25 mouse cellular contexts compared by ENCODE assay signal in the genomic region with DNA sequence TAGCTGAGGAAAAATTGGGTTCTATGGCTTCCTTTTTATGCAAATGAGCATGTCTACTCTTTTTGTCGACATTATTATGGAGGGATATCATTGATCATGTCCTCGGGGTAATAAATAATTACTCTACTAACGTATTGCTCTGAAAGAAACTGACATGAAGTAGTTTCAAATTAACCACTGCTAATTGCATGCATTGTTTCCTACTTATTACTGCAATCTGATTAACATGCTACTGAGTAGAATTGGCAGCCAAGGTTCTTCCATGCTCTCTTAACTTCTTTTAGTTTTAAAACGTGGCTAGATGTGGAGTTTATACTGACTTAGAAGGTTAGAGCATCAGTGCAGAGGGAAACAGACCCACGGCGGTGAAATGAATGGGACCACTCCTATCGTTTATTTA.
"Had no signal": no experiment of that assay in that cellular context is flagged by ENCODE, and none has a peak within 500 bp of the region (broad histone marks: within the 10 kb centered on the region; RNA-seq: fewer than 3 reads in every experiment).

No protein-coding gene starts in this region.

- DNase-seq: gastrocnemius, postnatal 14 days; gastrocnemius, postnatal 36 days; heart, adult 18-20 months; heart, postnatal 14 days; heart, postnatal 36 days; kidney, adult 11 months; kidney, adult 2 months; kidney, adult 9 months; kidney, postnatal 25 days; kidney, postnatal 4 days; left cerebral cortex, postnatal 4 days had no signal

- H3K27me3 ChIP-seq: heart, embryonic 12.5 days; hindbrain, embryonic 13.5 days; hindbrain, embryonic 15.5 days; kidney, embryonic 15.5 days; limb, embryonic 13.5 days; limb, embryonic 15.5 days; liver, embryonic 12.5 days had no signal

- H3K36me3 ChIP-seq: heart, embryonic 10.5 days; heart, embryonic 12.5 days; hindbrain, embryonic 13.5 days; hindbrain, embryonic 15.5 days; kidney, embryonic 15.5 days; limb, embryonic 13.5 days; limb, embryonic 15.5 days; liver, embryonic 12.5 days had no signal

- H3K9ac ChIP-seq: heart, embryonic 12.5 days; hindbrain, embryonic 13.5 days; hindbrain, embryonic 15.5 days; kidney, embryonic 15.5 days; limb, embryonic 13.5 days; limb, embryonic 15.5 days; liver, embryonic 12.5 days; liver, embryonic 14.5 days had no signal

- H3K4me3 ChIP-seq: heart, embryonic 10.5 days; heart, embryonic 12.5 days; hindbrain, embryonic 13.5 days; hindbrain, embryonic 15.5 days; kidney, embryonic 15.5 days; layer of hippocampus, adult 2 months; left cerebral cortex, adult 2 months; limb, embryonic 13.5 days; limb, embryonic 15.5 days; liver, embryonic 12.5 days had no signal

- H3K4me1 ChIP-seq: heart, embryonic 10.5 days; heart, embryonic 12.5 days; hindbrain, embryonic 13.5 days; hindbrain, embryonic 15.5 days; kidney, embryonic 15.5 days; limb, embryonic 15.5 days; liver, embryonic 12.5 days had no signal

- H3K27ac ChIP-seq: heart, embryonic 10.5 days; hindbrain, embryonic 13.5 days; hindbrain, embryonic 15.5 days; hindbrain, postnatal 0 days; kidney, embryonic 15.5 days; kidney, postnatal 0 days; layer of hippocampus, adult 2 months; left cerebral cortex, adult 2 months; limb, embryonic 13.5 days; limb, embryonic 15.5 days; liver, embryonic 12.5 days; liver, embryonic 14.5 days had no signal

- H3K9me3 ChIP-seq: heart, embryonic 10.5 days; heart, embryonic 12.5 days; hindbrain, embryonic 13.5 days; hindbrain, embryonic 15.5 days; kidney, embryonic 15.5 days; limb, embryonic 13.5 days; limb, embryonic 15.5 days; liver, embryonic 12.5 days had no signal

- ATAC-seq: hindbrain, postnatal 0 days; intestine, embryonic 16.5 days; liver, embryonic 12.5 days had no signal

- H3K4me2 ChIP-seq: heart, embryonic 12.5 days; hindbrain, embryonic 13.5 days; hindbrain, embryonic 15.5 days; kidney, embryonic 15.5 days; limb, embryonic 13.5 days; limb, embryonic 15.5 days; liver, embryonic 12.5 days had no signal
